Mouse (Mus musculus) limb, embryonic 15.5 days (tissue): ENCODE measurements around the gene Traf7. TPM values are rescaled to one million over a fixed set of nuclear protein-coding genes. Genes with fewer than 3 reads are reported as not detected.

Experiments
- ATAC-seq: fragments of 200-750 bp; cut with Nextera tagmentation; 2 replicates; pipeline ENCODE4 v1.8.0; 2017; ENCODE audit warnings: low read depth, moderate TSS enrichment; ENCODE audit not compliant: insufficient number of reproducible peaks, low FRiP score, low TSS enrichment
- H3K27ac ChIP-seq: fragments of 300-500 bp; sonication (generic); 2 replicates; pipeline ENCODE4 v1.5.1; 2015; ENCODE audit warnings: moderate library complexity, mild to moderate bottlenecking, inconsistent platforms
- H3K27me3 ChIP-seq: fragments of 300-500 bp; sonication (generic); 2 replicates; pipeline ENCODE4 v1.6.1; 2015; ENCODE audit warnings: inconsistent platforms
- H3K36me3 ChIP-seq: fragments of 300-500 bp; sonication (generic); 2 replicates; pipeline ENCODE4 v1.6.1; 2015; ENCODE audit warnings: inconsistent platforms
- H3K4me1 ChIP-seq: fragments of 300-500 bp; sonication (generic); 2 replicates; pipeline ENCODE4 v1.6.1; 2015; ENCODE audit warnings: inconsistent platforms
- H3K4me2 ChIP-seq: fragments of 300-500 bp; sonication (generic); 2 replicates; pipeline ENCODE4 v1.6.1; 2015; ENCODE audit warnings: mild to moderate bottlenecking, inconsistent platforms
- H3K4me3 ChIP-seq: fragments of 300-500 bp; sonication (generic); 2 replicates; pipeline ENCODE4 v1.5.1; 2015; ENCODE audit warnings: mild to moderate bottlenecking, inconsistent platforms
- H3K9ac ChIP-seq: fragments of 300-500 bp; sonication (generic); 2 replicates; pipeline ENCODE4 v1.6.1; 2015; ENCODE audit warnings: inconsistent platforms
- H3K9me3 ChIP-seq: fragments of 300-500 bp; sonication (generic); 2 replicates; pipeline ENCODE4 v1.6.1; 2016; ENCODE audit warnings: inconsistent platforms
- WGBS: fragments of 180-500 bp; shearing (Covaris S2); methylation state at CpG from one replicate; pipeline ENCODE4 v1.1.7; 2015; 5-methylcytosine and 5-hydroxymethylcytosine counted together
- polyA plus RNA-seq: library from polyadenylated mRNA; unstranded; fragments of >200 nt; fragmentation: Nextera tagmentation; extraction: Ambion mirVana; gene quantifications from 2 replicates; pipeline ENCODE4 v1.2.1, GENCODE M21; 2015

The Traf7 gene
- polyA plus RNA-seq, 1 experiment from 2014 or later, result 89.8 TPM

GRCm38 (mm10) chr17:24472512-24472911, 55.2 kb downstream of the Traf7 start:
- no peak overlapping the region for H3K27ac ChIP-seq
- H3K4me2 ChIP-seq, result peak overlapping the region; percentile 95
- no peak for ATAC-seq
- peaks cover 39% of the 10 kb centered on the region for H3K4me1 ChIP-seq
- H3K4me3 ChIP-seq, result peak overlapping the region; percentile 88; the same call in 1 of the 2 replicates
- H3K36me3 ChIP-seq, result peaks cover 39% of the 10 kb centered on the region
- no peaks in the 10 kb centered on the region for H3K27me3 ChIP-seq
- WGBS, result 71% methylated on average over 4 of the region's 4 CpGs
- no peak overlapping the region for H3K9ac ChIP-seq
- H3K9me3 ChIP-seq, result no peaks in the 10 kb centered on the region

DNA sequence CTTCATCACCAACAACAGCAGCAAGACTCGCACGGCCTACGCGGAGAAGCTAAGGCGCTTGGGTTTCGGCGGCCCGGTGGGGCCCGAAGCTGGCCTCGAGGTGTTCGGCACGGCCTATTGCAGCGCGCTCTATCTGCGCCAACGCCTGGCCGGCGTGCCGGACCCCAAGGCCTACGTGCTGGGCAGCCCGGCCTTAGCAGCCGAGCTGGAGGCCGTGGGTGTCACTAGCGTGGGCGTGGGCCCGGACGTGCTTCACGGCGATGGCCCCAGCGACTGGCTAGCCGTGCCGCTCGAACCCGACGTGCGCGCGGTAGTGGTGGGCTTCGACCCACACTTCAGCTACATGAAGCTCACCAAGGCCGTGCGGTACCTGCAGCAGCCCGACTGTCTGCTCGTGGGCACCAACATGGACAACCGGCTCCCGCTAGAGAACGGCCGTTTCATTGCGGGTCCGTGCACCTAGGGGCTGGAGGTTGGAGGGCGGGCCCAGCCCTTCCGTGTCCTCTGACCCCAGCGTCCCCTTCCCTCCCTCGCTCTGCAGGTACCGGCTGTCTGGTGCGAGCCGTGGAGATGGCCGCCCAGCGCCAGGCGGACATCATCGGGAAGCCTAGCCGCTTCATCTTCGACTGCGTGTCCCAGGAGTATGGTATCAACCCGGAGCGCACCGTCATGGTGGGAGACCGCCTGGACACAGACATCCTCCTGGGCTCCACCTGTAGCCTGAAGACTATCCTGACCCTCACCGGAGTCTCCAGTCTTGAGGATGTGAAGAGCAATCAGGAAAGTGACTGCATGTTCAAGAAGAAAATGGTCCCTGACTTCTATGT, 56.8 kb downstream of the Traf7 start:
- Histone ChIP-seq H3K9ac (peak overlapping the region; percentile 76), H3K27me3 (no peaks in the 10 kb centered on the region), H3K36me3 (peaks cover 25% of the 10 kb centered on the region), H3K27ac (peak overlapping the region; percentile 82), H3K4me3 (peak overlapping the region; percentile 88), H3K4me1 (peaks cover 39% of the 10 kb centered on the region), H3K9me3 (no peaks in the 10 kb centered on the region), H3K4me2 (peak overlapping the region; percentile 95)
- WGBS, result 1% methylated on average over 68 of the region's 68 CpGs
- no peak for ATAC-seq

GRCm38 (mm10) chr17:24469910-24470602, 57.7 kb downstream of the Traf7 start, which contains the start of the genes E4f1 and Pgp:
TSS of gene E4f1 (minus strand) at chr17:24470313.
TSS of gene Pgp (plus strand) at chr17:24470392.
- ATAC-seq, result peak; percentile 95
- H3K27ac ChIP-seq, result peak within 1 kb of the TSS; percentile 88
- H3K36me3 ChIP-seq, result peaks cover 16% of the 10 kb centered on the region; the same call in 1 of the 2 replicates
- peak within 1 kb of the TSS; percentile 88 for H3K4me3 ChIP-seq
- H3K27me3 ChIP-seq, result no peaks in the 10 kb centered on the region
- H3K9me3 ChIP-seq, result no peaks in the 10 kb centered on the region
- WGBS, result under 1% methylated on average over 63 of the region's 75 CpGs
- H3K4me2 ChIP-seq, result peak within 1 kb of the TSS; percentile 95
- peaks cover 39% of the 10 kb centered on the region for H3K4me1 ChIP-seq
- peak within 1 kb of the TSS; percentile 76 for H3K9ac ChIP-seq

- ATAC-seq, result no peak
- WGBS, result 16% methylated on average over 7 of the region's 7 CpGs
- peaks cover 39% of the 10 kb centered on the region for H3K4me1 ChIP-seq
- H3K27ac ChIP-seq, result peak overlapping the region; percentile 88
- H3K4me3 ChIP-seq, result peak overlapping the region; percentile 88
- H3K27me3 ChIP-seq, result no peaks in the 10 kb centered on the region
- peak overlapping the region; percentile 95 for H3K4me2 ChIP-seq
- peak overlapping the region; percentile 76 for H3K9ac ChIP-seq
- peaks cover 10% of the 10 kb centered on the region; the same call in 1 of the 2 replicates for H3K36me3 ChIP-seq
- H3K9me3 ChIP-seq, result no peaks in the 10 kb centered on the region
Observed at GRCm38 (mm10) chr17:24469336-24469909, 58.3 kb downstream of the Traf7 start.

DNA sequence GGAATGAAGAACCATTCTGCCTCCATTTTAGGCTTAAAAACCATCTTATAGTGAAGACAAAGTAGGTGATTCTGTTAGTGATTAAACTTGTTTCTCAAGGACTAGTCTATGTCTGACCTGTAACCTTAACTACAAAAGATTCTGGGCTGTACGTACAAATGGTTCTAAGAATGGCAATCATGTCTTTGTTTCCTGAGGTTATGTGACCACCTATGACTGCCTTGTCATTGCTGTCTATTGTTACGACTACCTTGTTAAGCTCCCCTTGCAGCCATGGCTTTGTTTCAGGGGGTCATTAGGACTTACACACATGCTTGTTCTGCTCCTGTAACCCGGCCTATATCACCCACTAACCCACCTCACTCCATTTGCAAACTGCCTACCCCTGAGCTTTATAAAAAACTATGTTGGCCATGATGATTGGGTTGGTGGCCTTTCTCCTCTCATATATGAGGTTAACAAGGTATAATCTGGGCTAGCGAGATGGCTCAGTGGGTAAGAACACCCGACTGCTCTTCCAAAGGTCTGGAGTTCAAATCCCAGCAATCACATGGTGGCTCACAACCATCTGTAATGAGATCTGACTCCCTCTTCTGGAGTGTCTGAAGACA, 59.0 kb downstream of the Traf7 start:
- Histone ChIP-seq H3K27me3 (no peaks in the 10 kb centered on the region), H3K4me2 (no peak overlapping the region), H3K9ac (no peak overlapping the region), H3K4me1 (peaks cover 32% of the 10 kb centered on the region), H3K9me3 (no peaks in the 10 kb centered on the region), H3K4me3 (no peak overlapping the region), H3K27ac (no peak overlapping the region), H3K36me3 (peaks cover 3% of the 10 kb centered on the region; the same call in 1 of the 2 replicates)
- WGBS, result 91% methylated on average over 5 of the region's 5 CpGs
- ATAC-seq, result no peak

- H3K9ac ChIP-seq, result no peak overlapping the region
- no peaks in the 10 kb centered on the region for H3K27me3 ChIP-seq
- no peak overlapping the region for H3K4me2 ChIP-seq
- no peaks in the 10 kb centered on the region for H3K9me3 ChIP-seq
- H3K4me3 ChIP-seq, result no peak overlapping the region
- no peaks in the 10 kb centered on the region for H3K4me1 ChIP-seq
- H3K36me3 ChIP-seq, result no peaks in the 10 kb centered on the region
- no peak overlapping the region for H3K27ac ChIP-seq
- ATAC-seq, result no peak
- WGBS, result 51% methylated on average over 6 of the region's 6 CpGs
Observed at GRCm38 (mm10) chr17:24463374-24464133, 64.2 kb downstream of the Traf7 start.

GRCm38 (mm10) chr17:24462932-24463331, 64.8 kb downstream of the Traf7 start:
- no peak overlapping the region for H3K9ac ChIP-seq
- no peaks in the 10 kb centered on the region for H3K36me3 ChIP-seq
- no peak overlapping the region for H3K4me2 ChIP-seq
- no peak for ATAC-seq
- no peaks in the 10 kb centered on the region for H3K9me3 ChIP-seq
- H3K4me3 ChIP-seq, result no peak overlapping the region
- H3K27ac ChIP-seq, result no peak overlapping the region
- WGBS, result 74% methylated on average over 1 of the region's 1 CpGs
- no peaks in the 10 kb centered on the region for H3K4me1 ChIP-seq
- H3K27me3 ChIP-seq, result no peaks in the 10 kb centered on the region

DNA sequence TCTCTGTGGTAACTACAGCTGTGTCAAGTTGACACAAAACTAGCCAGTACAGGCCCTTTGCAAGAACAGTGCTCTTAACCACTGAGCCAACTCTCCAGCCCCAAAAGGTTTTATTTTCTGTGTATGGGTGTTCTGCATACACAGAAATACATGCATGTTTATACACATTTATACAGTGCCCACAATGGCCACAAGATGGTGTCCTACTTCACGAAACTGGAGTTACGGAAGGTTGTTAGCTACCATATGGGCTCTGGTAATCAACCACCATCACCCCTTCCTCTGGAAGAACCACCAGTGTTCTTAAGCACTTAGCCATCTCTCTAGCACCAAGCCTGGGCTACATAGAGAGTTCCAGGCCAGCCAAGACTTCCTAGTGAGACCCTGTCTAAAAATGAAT, 66.2 kb downstream of the Traf7 start:
- Histone ChIP-seq H3K27ac (no peak overlapping the region), H3K4me2 (no peak overlapping the region), H3K27me3 (no peaks in the 10 kb centered on the region), H3K36me3 (no peaks in the 10 kb centered on the region), H3K4me1 (no peaks in the 10 kb centered on the region), H3K4me3 (no peak overlapping the region), H3K9me3 (no peaks in the 10 kb centered on the region), H3K9ac (no peak overlapping the region)
- ATAC-seq, result no peak
- WGBS, result 66% methylated on average over 2 of the region's 2 CpGs

Other genes with a start within 250 kb of the Traf7 start
- 0.26 TPM in 1 of 2 replicates, not detected in the other for gene Abca17, start 176.9 kb downstream of the Traf7 start, polyA plus RNA-seq
- 8.0 and 9.3 TPM in 2 replicates for gene Abca3, start 176.0 kb downstream of the Traf7 start, polyA plus RNA-seq
- 244 and 255 TPM in 2 replicates for gene Rnps1, start 113.4 kb downstream of the Traf7 start, polyA plus RNA-seq
- gene Eci1, start 101.3 kb downstream of the Traf7 start, polyA plus RNA-seq, result 68.2 and 69.0 TPM in 2 replicates
- gene Dnase1l2, start 84.8 kb downstream of the Traf7 start, polyA plus RNA-seq, result 13.3 and 16.6 TPM in 2 replicates
- 36.3 and 37.5 TPM in 2 replicates for gene E4f1, start 57.6 kb downstream of the Traf7 start, polyA plus RNA-seq
- gene Pgp, start 57.5 kb downstream of the Traf7 start, polyA plus RNA-seq, result 47.9 and 51.1 TPM in 2 replicates
- not detected in 2 replicates for gene Bricd5, start 54.1 kb downstream of the Traf7 start, polyA plus RNA-seq
- gene Mlst8, start 48.9 kb downstream of the Traf7 start, polyA plus RNA-seq, result 26.2 and 30.5 TPM in 2 replicates
- gene Caskin1, start 39.3 kb downstream of the Traf7 start, polyA plus RNA-seq, result 2.8 and 3.0 TPM in 2 replicates
- 3.0 and 3.8 TPM in 2 replicates for gene Rab26, start 6.3 kb upstream of the Traf7 start, polyA plus RNA-seq
- 32.1 and 37.9 TPM in 2 replicates for gene Pkd1, start 21.9 kb upstream of the Traf7 start, polyA plus RNA-seq
- gene Tsc2, start 104.7 kb upstream of the Traf7 start, polyA plus RNA-seq, result 49.9 and 54.0 TPM in 2 replicates
- 20.9 and 21.3 TPM in 2 replicates for gene Nthl1, start 104.7 kb upstream of the Traf7 start, polyA plus RNA-seq
- gene Slc9a3r2, start 122.4 kb upstream of the Traf7 start, polyA plus RNA-seq, result 56.5 and 57.7 TPM in 2 replicates
- gene Npw, start 130.5 kb upstream of the Traf7 start, polyA plus RNA-seq, result not detected in 2 replicates
- 21.4 and 22.1 TPM in 2 replicates for gene Zfp598, start 141.7 kb upstream of the Traf7 start, polyA plus RNA-seq
- gene Syngr3, start 162.0 kb upstream of the Traf7 start, polyA plus RNA-seq, result 3.0 and 3.2 TPM in 2 replicates
- gene Gfer, start 168.2 kb upstream of the Traf7 start, polyA plus RNA-seq, result 32.8 and 33.8 TPM in 2 replicates
- 1.8 and 2.9 TPM in 2 replicates for gene Noxo1, start 168.3 kb upstream of the Traf7 start, polyA plus RNA-seq
- gene Tbl3, start 179.7 kb upstream of the Traf7 start, polyA plus RNA-seq, result 57.3 and 59.0 TPM in 2 replicates
- gene Rnf151, start 190.1 kb upstream of the Traf7 start, polyA plus RNA-seq, result 0.29 TPM in 1 of 2 replicates, not detected in the other
- 1,428 and 1,497 TPM in 2 replicates for gene Rps2, start 190.2 kb upstream of the Traf7 start, polyA plus RNA-seq
- gene Ndufb10, start 196.5 kb upstream of the Traf7 start, polyA plus RNA-seq, result 208 and 226 TPM in 2 replicates
- gene Rpl3l, start 199.9 kb upstream of the Traf7 start, polyA plus RNA-seq, result 0.30 TPM in 1 of 2 replicates, not detected in the other
- 25.9 and 26.8 TPM in 2 replicates for gene Msrb1, start 208.7 kb upstream of the Traf7 start, polyA plus RNA-seq
- 5.2 and 5.7 TPM in 2 replicates for gene Hs3st6, start 225.1 kb upstream of the Traf7 start, polyA plus RNA-seq